Mouse (Mus musculus): ENCODE data around the gene Kbtbd12. TPM values are rescaled to one million over a fixed set of nuclear protein-coding genes. Genes with fewer than 3 reads are reported as not detected.
A peak's percentile ranks its signal among the peaks of the same experiment; 100 is the strongest.

Gene Kbtbd12
- polyA plus RNA-seq, 1 experiment: 2.1 TPM

DNA sequence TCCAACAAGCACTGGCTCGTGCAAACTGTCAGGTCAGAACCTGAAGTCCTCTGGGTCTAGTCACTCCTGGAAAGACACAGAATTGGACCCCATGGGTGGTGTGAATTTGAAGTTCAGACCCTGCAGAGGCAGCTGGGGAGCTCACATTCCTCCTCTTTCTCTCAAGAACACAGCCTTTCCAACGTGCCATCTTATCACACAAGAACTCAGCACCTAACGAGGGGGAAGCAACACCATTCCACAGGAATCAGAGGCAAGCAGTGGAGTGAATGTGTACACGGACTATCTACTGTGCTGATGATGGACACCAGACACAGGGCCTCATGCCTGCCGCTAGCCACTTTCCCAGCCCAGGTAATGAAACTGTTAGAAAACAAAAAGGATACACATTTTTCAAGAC lies 121.1 kb downstream of the Kbtbd12 start:
- Histone ChIP-seq H3K4me1 (ENCODE audit: control insufficient read depth, insufficient read depth, low read length) (peaks cover 3% of the 10 kb centered on the region), H3K27ac (ENCODE audit: control insufficient read depth, insufficient read depth, low read depth, low read length, poor library complexity) (no peak overlapping the region), H3K4me3 (replicated peaks; ENCODE audit: control insufficient read depth, low read depth, low read length) (peak overlapping the region; percentile 11)
- TF ChIP-seq POLR2A (IDR thresholded peaks at IDR 0.05; ENCODE audit: borderline replicate concordance, control insufficient read depth, low read depth, low read length): no peak
- TF ChIP-seq CTCF (IDR thresholded peaks at IDR 0.05; ENCODE audit: control insufficient read depth, insufficient read depth, low read length): no peak
- 66% methylated on average over 5 of the region's 5 CpGs for WGBS

DNA sequence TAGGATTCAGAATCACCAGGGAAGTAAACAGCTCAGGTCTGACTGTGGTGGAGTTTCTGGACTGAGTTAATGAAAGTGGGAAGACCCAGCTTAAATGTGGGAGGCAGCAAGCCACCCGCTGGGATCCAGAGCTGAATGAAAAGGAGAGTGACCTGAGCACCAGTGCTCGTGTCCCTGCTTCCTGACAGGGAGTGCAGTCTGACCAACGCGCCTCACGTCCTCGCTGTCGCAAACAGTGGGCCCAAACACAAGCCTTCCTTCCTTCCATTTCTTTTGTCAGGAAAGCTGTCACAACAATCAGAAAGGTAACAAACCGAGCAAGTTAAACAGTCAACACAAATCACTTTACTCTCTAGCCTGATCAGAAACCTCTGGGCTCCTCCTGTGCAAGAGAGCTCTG lies 121.8 kb downstream of the Kbtbd12 start:
- WGBS: 81% methylated on average over 8 of the region's 8 CpGs

DNA sequence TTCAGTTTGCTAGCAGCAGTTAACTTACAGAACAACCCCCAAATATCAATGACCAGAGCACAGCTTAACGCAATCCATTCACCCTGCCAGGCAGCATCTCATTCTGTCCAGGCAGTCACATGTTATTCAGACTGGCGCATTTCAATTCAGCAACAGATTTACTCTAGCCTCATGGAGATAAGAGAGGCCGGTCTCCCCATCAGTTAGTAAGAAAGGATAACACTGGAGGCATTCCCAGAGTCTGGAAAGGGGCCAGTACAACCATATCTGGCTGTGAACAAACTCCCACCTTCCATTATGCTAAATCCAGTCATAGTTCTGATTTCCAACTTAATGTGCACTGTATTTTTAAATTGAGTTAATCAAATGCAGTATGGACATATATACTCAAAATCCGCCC lies 123.2 kb downstream of the Kbtbd12 start:
- H3K4me3 ChIP-seq (replicated peaks; ENCODE audit: control insufficient read depth, low read depth, low read length): no peak overlapping the region
- WGBS: 85% methylated on average over 4 of the region's 4 CpGs
- no peak for TF ChIP-seq CTCF (IDR thresholded peaks at IDR 0.05; ENCODE audit: control insufficient read depth, insufficient read depth, low read length)
- no peak overlapping the region for H3K27ac ChIP-seq (ENCODE audit: control insufficient read depth, insufficient read depth, low read depth, low read length, poor library complexity)
- peaks cover 3% of the 10 kb centered on the region for H3K4me1 ChIP-seq (ENCODE audit: control insufficient read depth, insufficient read depth, low read length)

More for the DNA sequence above, 121.8 kb downstream of the Kbtbd12 start:
- TF ChIP-seq CTCF (IDR thresholded peaks at IDR 0.05; ENCODE audit: control insufficient read depth, insufficient read depth, low read length) (no peak), POLR2A (IDR thresholded peaks at IDR 0.05; ENCODE audit: borderline replicate concordance, control insufficient read depth, low read depth, low read length) (no peak)
- peaks cover 3% of the 10 kb centered on the region for H3K4me1 ChIP-seq (ENCODE audit: control insufficient read depth, insufficient read depth, low read length)
- no peak overlapping the region for H3K4me3 ChIP-seq (replicated peaks; ENCODE audit: control insufficient read depth, low read depth, low read length)
- no peak overlapping the region for H3K27ac ChIP-seq (ENCODE audit: control insufficient read depth, insufficient read depth, low read depth, low read length, poor library complexity)

DNA sequence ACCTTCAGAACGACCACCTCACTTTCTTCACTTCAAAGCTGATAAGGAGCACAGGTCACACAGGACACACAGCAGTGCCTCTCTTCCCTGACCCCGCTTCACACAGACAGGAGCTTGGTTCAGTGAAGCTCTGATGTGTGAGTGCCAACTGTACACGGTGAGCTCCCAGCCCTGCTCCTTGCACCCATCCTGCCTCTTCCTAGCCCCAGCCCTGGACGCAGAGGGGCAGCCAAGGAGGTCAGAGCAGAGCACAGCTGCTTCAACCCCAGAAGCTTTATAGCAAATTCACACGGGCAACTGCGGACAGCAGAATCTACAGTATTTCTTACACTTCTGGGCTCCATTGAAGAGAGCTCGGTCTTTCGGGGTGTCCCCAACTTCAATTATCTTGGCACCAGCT lies 123.8 kb downstream of the Kbtbd12 start:
- 87% methylated on average over 8 of the region's 8 CpGs for WGBS

DNA sequence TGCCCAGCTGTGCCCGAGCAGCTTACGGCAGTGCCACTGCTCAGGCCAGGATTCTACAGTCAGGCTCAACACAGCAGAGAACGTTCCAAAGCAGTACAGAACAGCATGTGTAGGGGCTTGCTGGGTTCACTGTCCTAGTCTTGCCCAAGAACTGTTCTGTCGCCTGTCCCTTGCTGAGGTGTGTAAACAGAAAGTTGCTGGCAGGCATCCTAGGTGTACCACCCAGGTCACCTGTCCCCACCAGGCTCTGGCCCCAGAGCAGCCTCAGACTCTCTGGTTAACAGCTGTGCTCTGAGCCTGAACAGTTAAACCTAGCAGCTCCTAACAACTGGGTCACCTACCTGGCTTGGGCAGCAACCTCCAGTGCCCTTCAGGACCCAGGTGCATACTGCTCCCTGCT lies 134.7 kb downstream of the Kbtbd12 start:
- TF ChIP-seq POLR2A (IDR thresholded peaks at IDR 0.05; ENCODE audit: borderline replicate concordance, control insufficient read depth, low read depth, low read length): no peak
- 0 out of 2 replicates have a peak, but pooled peaks have one; percentile 13 for TF ChIP-seq CTCF (IDR thresholded peaks at IDR 0.05; ENCODE audit: control insufficient read depth, insufficient read depth, low read length)
- H3K4me1 ChIP-seq (ENCODE audit: control insufficient read depth, insufficient read depth, low read length): peaks cover 5% of the 10 kb centered on the region
- H3K27ac ChIP-seq (ENCODE audit: control insufficient read depth, insufficient read depth, low read depth, low read length, poor library complexity): peak overlapping the region; percentile 81
- WGBS: 80% methylated on average over 4 of the region's 4 CpGs
- H3K4me3 ChIP-seq (replicated peaks; ENCODE audit: control insufficient read depth, low read depth, low read length): no peak overlapping the region

More for the DNA sequence above, 123.8 kb downstream of the Kbtbd12 start:
- Histone ChIP-seq H3K27ac (ENCODE audit: control insufficient read depth, insufficient read depth, low read depth, low read length, poor library complexity) (no peak overlapping the region), H3K4me1 (ENCODE audit: control insufficient read depth, insufficient read depth, low read length) (peaks cover 2% of the 10 kb centered on the region), H3K4me3 (replicated peaks; ENCODE audit: control insufficient read depth, low read depth, low read length) (no peak overlapping the region)
- TF ChIP-seq POLR2A (IDR thresholded peaks at IDR 0.05; ENCODE audit: borderline replicate concordance, control insufficient read depth, low read depth, low read length) (no peak), CTCF (IDR thresholded peaks at IDR 0.05; ENCODE audit: control insufficient read depth, insufficient read depth, low read length) (no peak)

DNA sequence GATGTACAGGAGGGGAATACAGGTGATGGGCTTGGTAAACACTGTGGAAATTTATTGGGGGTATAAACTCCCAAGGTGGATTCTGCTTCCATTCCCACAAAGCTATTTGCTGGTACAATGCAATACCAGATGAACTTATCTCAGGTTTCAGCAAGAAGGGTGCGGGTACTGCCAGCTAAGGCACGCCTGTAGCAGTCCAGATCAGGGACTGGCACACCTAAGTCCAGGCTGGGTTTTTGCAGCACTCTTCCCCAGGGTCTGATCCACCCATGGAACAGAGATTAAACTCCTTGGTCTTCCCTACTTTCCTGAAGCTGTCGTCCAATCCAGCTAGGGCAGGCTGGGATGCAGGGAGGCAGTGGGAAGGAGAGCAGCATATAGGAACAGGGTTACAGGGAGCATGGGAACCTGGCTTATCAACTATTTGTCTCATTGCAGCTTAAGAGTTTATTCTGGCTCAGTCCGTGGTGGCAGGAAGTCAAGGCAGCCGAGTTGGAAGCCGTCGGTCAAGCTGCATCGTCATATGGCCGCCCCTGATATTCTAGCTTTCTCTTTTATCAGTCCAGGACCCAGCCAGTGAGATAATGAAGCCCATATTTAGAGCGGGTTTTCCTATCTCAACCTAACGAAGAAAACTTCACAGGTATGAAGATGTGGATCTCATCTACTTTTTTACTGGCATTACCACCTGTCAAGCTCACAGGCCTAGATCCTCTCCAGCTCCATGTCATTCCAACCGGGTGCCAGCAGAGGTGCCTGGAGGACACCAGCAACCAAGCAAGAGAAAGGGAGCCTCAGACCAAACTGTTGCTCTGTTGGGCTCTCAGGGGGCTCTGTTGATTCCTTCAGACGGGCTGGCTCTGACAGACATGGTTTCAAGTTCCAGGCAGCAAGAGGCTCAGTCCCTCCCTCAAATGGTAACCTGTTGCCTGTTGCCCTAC lies 135.4 kb downstream of the Kbtbd12 start:
- 58% methylated on average over 13 of the region's 13 CpGs for WGBS
- Histone ChIP-seq H3K4me1 (ENCODE audit: control insufficient read depth, insufficient read depth, low read length) (peaks cover 5% of the 10 kb centered on the region), H3K4me3 (replicated peaks; ENCODE audit: control insufficient read depth, low read depth, low read length) (no peak overlapping the region), H3K27ac (ENCODE audit: control insufficient read depth, insufficient read depth, low read depth, low read length, poor library complexity) (peak overlapping the region; percentile 81)
- TF ChIP-seq CTCF (IDR thresholded peaks at IDR 0.05; ENCODE audit: control insufficient read depth, insufficient read depth, low read length) (no peak), POLR2A (IDR thresholded peaks at IDR 0.05; ENCODE audit: borderline replicate concordance, control insufficient read depth, low read depth, low read length) (0 out of 2 replicates have a peak, but pooled peaks have one; percentile 9)

DNA sequence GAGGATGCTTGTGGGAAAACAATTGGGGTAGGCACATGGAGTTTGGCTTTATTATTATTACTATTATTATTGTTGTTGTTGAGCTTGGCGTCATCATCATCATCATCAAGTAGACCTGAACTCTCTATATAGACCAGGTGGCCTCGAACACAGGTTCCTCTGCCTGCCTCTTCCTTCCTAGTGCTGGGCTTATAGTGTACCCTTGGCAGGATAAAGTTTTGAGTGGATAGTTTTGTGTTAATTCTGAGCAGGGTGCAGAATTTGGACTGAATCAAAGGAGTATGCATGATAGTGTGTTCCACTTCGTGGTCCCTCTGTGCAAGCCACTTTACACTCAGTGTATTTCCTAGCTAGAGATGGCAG lies 137.4 kb downstream of the Kbtbd12 start:
- WGBS: 5% methylated on average over 3 of the region's 3 CpGs
- TF ChIP-seq POLR2A (IDR thresholded peaks at IDR 0.05; ENCODE audit: borderline replicate concordance, control insufficient read depth, low read depth, low read length) (no peak), CTCF (IDR thresholded peaks at IDR 0.05; ENCODE audit: control insufficient read depth, insufficient read depth, low read length) (no peak)
- Histone ChIP-seq H3K27ac (ENCODE audit: control insufficient read depth, insufficient read depth, low read depth, low read length, poor library complexity) (peak overlapping the region; percentile 71), H3K4me1 (ENCODE audit: control insufficient read depth, insufficient read depth, low read length) (peaks cover 5% of the 10 kb centered on the region), H3K4me3 (replicated peaks; ENCODE audit: control insufficient read depth, low read depth, low read length) (peak overlapping the region; percentile 54)

DNA sequence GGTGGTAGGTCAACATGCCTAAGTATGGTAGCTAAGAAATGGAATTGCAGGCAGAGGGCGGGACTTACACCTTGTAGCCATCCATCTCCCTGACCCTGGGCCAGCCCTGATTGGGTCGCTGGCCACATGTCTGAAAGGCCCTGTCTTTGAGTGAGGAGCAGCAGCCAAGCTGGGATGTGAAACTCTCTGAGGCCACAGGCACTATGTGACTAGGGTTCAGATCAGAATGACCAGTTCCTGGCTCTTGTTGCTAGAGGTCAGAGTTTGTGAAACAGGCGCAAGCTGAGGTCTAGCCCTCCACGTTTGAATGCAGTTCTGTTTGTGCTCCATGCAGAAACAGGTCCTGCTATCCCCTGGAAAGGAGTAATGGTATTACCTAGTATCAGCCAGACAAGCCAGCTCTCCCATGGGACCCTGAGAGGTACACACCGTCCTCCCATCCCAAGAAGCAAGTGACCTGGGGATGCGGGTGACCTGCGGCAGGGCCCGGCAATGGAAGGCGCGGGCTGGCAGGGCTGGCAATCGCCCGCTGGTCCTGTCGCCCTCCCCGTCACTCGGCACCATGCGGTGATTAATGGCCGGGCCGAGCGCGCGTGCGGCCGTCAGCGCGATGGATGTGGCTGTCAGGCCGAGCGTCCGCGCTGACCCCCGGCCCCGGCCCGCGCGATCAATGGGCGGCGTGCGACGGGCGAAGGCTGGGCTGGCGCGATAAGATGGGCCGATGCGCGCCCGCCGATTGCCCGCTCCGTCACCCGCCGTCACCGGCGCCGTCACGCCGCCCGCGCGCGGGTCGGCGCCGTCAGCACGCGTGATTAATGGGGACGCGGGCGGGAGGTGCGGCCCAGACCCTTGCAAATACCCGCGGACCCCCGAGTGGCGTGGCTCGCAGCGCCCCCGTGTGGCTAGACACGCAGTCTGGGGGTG lies 138.0 kb downstream of the Kbtbd12 start:
- Histone ChIP-seq H3K4me3 (replicated peaks; ENCODE audit: control insufficient read depth, low read depth, low read length) (peak overlapping the region; percentile 54), H3K4me1 (ENCODE audit: control insufficient read depth, insufficient read depth, low read length) (peaks cover 5% of the 10 kb centered on the region), H3K27ac (ENCODE audit: control insufficient read depth, insufficient read depth, low read depth, low read length, poor library complexity) (peak overlapping the region; percentile 71)
- WGBS: 6% methylated on average over 76 of the region's 76 CpGs
- peak; percentile 68 for TF ChIP-seq CTCF (IDR thresholded peaks at IDR 0.05; ENCODE audit: control insufficient read depth, insufficient read depth, low read length)
- no peak for TF ChIP-seq POLR2A (IDR thresholded peaks at IDR 0.05; ENCODE audit: borderline replicate concordance, control insufficient read depth, low read depth, low read length)

Other genes with a start within 250 kb of the Kbtbd12 start
- 4.3 and 5.2 TPM in 2 replicates for gene Eefsec, start 191.4 kb downstream of the Kbtbd12 start, polyA plus RNA-seq (2011; ENCODE audit: insufficient read depth, insufficient read length, low replicate concordance, missing spikeins)
- 27.7 and 28.3 TPM in 2 replicates for gene Ruvbl1, start 172.5 kb downstream of the Kbtbd12 start, polyA plus RNA-seq (2011; ENCODE audit: insufficient read depth, insufficient read length, low replicate concordance, missing spikeins)
- 36.0 and 40.5 TPM in 2 replicates for gene Sec61a1, start 119.0 kb downstream of the Kbtbd12 start, polyA plus RNA-seq (2011; ENCODE audit: insufficient read depth, insufficient read length, low replicate concordance, missing spikeins)
- 55.1 and 57.9 TPM in 2 replicates for gene Mgll, start 86.5 kb upstream of the Kbtbd12 start, polyA plus RNA-seq (2011; ENCODE audit: insufficient read depth, insufficient read length, low replicate concordance, missing spikeins)
- gene Abtb1, start 204.0 kb upstream of the Kbtbd12 start, polyA plus RNA-seq (2011; ENCODE audit: insufficient read depth, insufficient read length, low replicate concordance, missing spikeins): 92.2 and 165 TPM in 2 replicates
- gene Podxl2, start 237.1 kb upstream of the Kbtbd12 start, polyA plus RNA-seq (2011; ENCODE audit: insufficient read depth, insufficient read length, low replicate concordance, missing spikeins): 2.5 and 2.6 TPM in 2 replicates

Data from bone marrow, adult 2 months (tissue).